Mouse (Mus musculus) spleen, adult 2 months (tissue): ENCODE results near the gene Slc26a1.

ENCODE experiments used
- CTCF ChIP-seq: fragments of 200-500 bp; IDR thresholded peaks from 2 replicates; pipeline ENCODE4 v1.5.1; 2011; ENCODE audit warnings: mild to moderate bottlenecking, inconsistent platforms; ENCODE audit not compliant: insufficient read depth, insufficient read length, insufficient replicate concordance; ENCODE audit errors: extremely low read depth
- POLR2A ChIP-seq: fragments of 200-500 bp; IDR thresholded peaks from 2 replicates; pipeline ENCODE4 v1.6.1; 2011; ENCODE audit warnings: low read depth, low read length, inconsistent platforms

GRCm38 (mm10) chr5:108693872-108694288 lies 18.5 kb upstream of the Slc26a1 start:
- TF ChIP-seq CTCF (no peak), POLR2A (no peak)
